Mouse (Mus musculus) layer of hippocampus, adult 18-20 months (tissue): Measurements from ENCODE around the gene Ankdd1a. TPM values are rescaled to one million over a fixed set of nuclear protein-coding genes. Genes with fewer than 3 reads are reported as not detected.

Experiments
- DNase-seq, 2 experiments: peaks; one replicate each; pipeline ENCODE4 v3.0.0; 2022; ENCODE audit warnings: low spot score in 2 of 2
- total RNA-seq, 2 experiments: library from RNA; stranded (reverse); gene quantifications; 2 replicates each; pipeline ENCODE4 v1.2.3; 2021

Ankdd1a gene
- total RNA-seq, 2 experiments from 2014 or later: 3.6 to 3.7 TPM

GRCm38 (mm10) chr9:65508449-65508848, 11.5 kb downstream of the Ankdd1a start:
- DNase-seq: no peak

GRCm38 (mm10) chr9:65502721-65503505, 17.1 kb downstream of the Ankdd1a start:
- DNase-seq: no peak

GRCm38 (mm10) chr9:65502146-65502545, 17.8 kb downstream of the Ankdd1a start:
- DNase-seq: no peak

GRCm38 (mm10) chr9:65492851-65493250, 27.1 kb downstream of the Ankdd1a start:
- DNase-seq: no peak

- DNase-seq: no peak
Observed at GRCm38 (mm10) chr9:65492351-65492750, 27.6 kb downstream of the Ankdd1a start.

- DNase-seq: no peak
Observed at GRCm38 (mm10) chr9:65491476-65491875, 28.5 kb downstream of the Ankdd1a start.

GRCm38 (mm10) chr9:65480071-65480470, 39.9 kb downstream of the Ankdd1a start:
- DNase-seq: no peak

GRCm38 (mm10) chr9:65479158-65479557, 40.8 kb downstream of the Ankdd1a start:
- DNase-seq: no peak

GRCm38 (mm10) chr9:65472769-65473168, 47.2 kb downstream of the Ankdd1a start:
- DNase-seq: no peak

- DNase-seq: no peak
Observed at GRCm38 (mm10) chr9:65467686-65468085, 52.3 kb downstream of the Ankdd1a start.

GRCm38 (mm10) chr9:65465241-65465640, 54.8 kb downstream of the Ankdd1a start:
- DNase-seq: no peak

GRCm38 (mm10) chr9:65464161-65464560, 55.8 kb downstream of the Ankdd1a start:
- peak in 1 of 2 experiments; percentile 50 for DNase-seq

GRCm38 (mm10) chr9:65462544-65462943, 57.4 kb downstream of the Ankdd1a start:
- DNase-seq: no peak

GRCm38 (mm10) chr9:65460732-65461442, 59.1 kb downstream of the Ankdd1a start, which contains the start of gene Spg21:
Gene Spg21 (plus strand): TSS chr9:65460947.
- DNase-seq: peak; percentile 92 to 96

GRCm38 (mm10) chr9:65460198-65460597, 59.8 kb downstream of the Ankdd1a start:
- no peak for DNase-seq

GRCm38 (mm10) chr9:65458975-65459374, 61.0 kb downstream of the Ankdd1a start:
- no peak for DNase-seq

- DNase-seq: no peak
Observed at GRCm38 (mm10) chr9:65447951-65448350, 72.0 kb downstream of the Ankdd1a start.

GRCm38 (mm10) chr9:65444692-65445091, 75.3 kb downstream of the Ankdd1a start:
- no peak for DNase-seq
